Mouse (Mus musculus) limb, embryonic 10.5 days (tissue): Measurements from ENCODE around the gene Olfr462. TPM values are rescaled to one million over a fixed set of nuclear protein-coding genes. Genes with fewer than 3 reads are reported as not detected.

Source experiments
- DNase-seq: peaks from one replicate; pipeline ENCODE4 v3.0.0-alpha.2; 2017; ENCODE audit warnings: low spot score
- H3K27ac ChIP-seq: fragments of 300-500 bp; sonication (generic); 2 replicates; pipeline ENCODE4 v1.5.1; 2016; ENCODE audit warnings: mild to moderate bottlenecking
- H3K27me3 ChIP-seq: fragments of 300-500 bp; sonication (generic); 2 replicates; pipeline ENCODE4 v1.6.1; 2016; ENCODE audit warnings: low read depth, mild to moderate bottlenecking; ENCODE audit not compliant: poor library complexity, severe bottlenecking
- H3K36me3 ChIP-seq: fragments of 300-500 bp; sonication (generic); 2 replicates; pipeline ENCODE4 v1.6.1; 2016; ENCODE audit warnings: mild to moderate bottlenecking, moderate library complexity
- H3K4me1 ChIP-seq: fragments of 300-500 bp; sonication (generic); 2 replicates; pipeline ENCODE4 v1.6.1; 2016
- H3K4me3 ChIP-seq: fragments of 300-500 bp; sonication (generic); 2 replicates; pipeline ENCODE4 v1.5.1; 2016; ENCODE audit warnings: mild to moderate bottlenecking, moderate library complexity
- H3K9me3 ChIP-seq: fragments of 300-500 bp; sonication (generic); replicated peaks from 2 replicates; pipeline ENCODE4 v1.6.1; 2016; ENCODE audit warnings: mild to moderate bottlenecking
- WGBS: fragments of 180-500 bp; shearing (Covaris S2); methylation state at CpG from one replicate; pipeline ENCODE4 v1.1.7; 2016; 5-methylcytosine and 5-hydroxymethylcytosine counted together
- polyA plus RNA-seq: library from polyadenylated mRNA; unstranded; fragments of >200 nt; fragmentation: Nextera tagmentation; extraction: Ambion mirVana; gene quantifications from 2 replicates; pipeline ENCODE4 v1.2.1, GENCODE M21; 2016

Gene Olfr462
- polyA plus RNA-seq: not detected in 2 replicates

GRCm38 (mm10) chr11:87892168-87892567 is at the start of gene Olfr462:
Gene Olfr462, minus strand, starts transcription at chr11:87892268.
- Histone ChIP-seq H3K27me3 (no peaks in the 10 kb centered on the region), H3K9me3 (no peaks in the 10 kb centered on the region), H3K27ac (no peak within 1 kb of the TSS), H3K4me1 (no peaks in the 10 kb centered on the region), H3K4me3 (no peak within 1 kb of the TSS), H3K36me3 (no peaks in the 10 kb centered on the region)
- DNase-seq: no peak
- WGBS: 92% methylated on average over 6 of the region's 6 CpGs

GRCm38 (mm10) chr11:87935467-87935866 is 43.4 kb upstream of the Olfr462 start:
- Histone ChIP-seq H3K9me3 (no peaks in the 10 kb centered on the region), H3K4me3 (no peak overlapping the region), H3K36me3 (no peaks in the 10 kb centered on the region), H3K27me3 (no peaks in the 10 kb centered on the region), H3K27ac (no peak overlapping the region), H3K4me1 (no peaks in the 10 kb centered on the region)
- 85% methylated on average over 3 of the region's 3 CpGs for WGBS
- DNase-seq: no peak

GRCm38 (mm10) chr11:87933731-87934130 is 41.7 kb upstream of the Olfr462 start:
- Histone ChIP-seq H3K4me1 (no peaks in the 10 kb centered on the region), H3K9me3 (no peaks in the 10 kb centered on the region), H3K4me3 (no peak overlapping the region), H3K27ac (no peak overlapping the region), H3K36me3 (no peaks in the 10 kb centered on the region), H3K27me3 (no peaks in the 10 kb centered on the region)
- WGBS: 76% methylated on average over 2 of the region's 2 CpGs
- DNase-seq: no peak

GRCm38 (mm10) chr11:87930348-87930747 is 38.3 kb upstream of the Olfr462 start:
- H3K4me1 ChIP-seq: no peaks in the 10 kb centered on the region
- H3K9me3 ChIP-seq: no peaks in the 10 kb centered on the region
- H3K27ac ChIP-seq: no peak overlapping the region
- no peak for DNase-seq
- WGBS: 89% methylated on average over 2 of the region's 2 CpGs
- H3K36me3 ChIP-seq: no peaks in the 10 kb centered on the region
- no peak overlapping the region for H3K4me3 ChIP-seq
- no peaks in the 10 kb centered on the region for H3K27me3 ChIP-seq

- Histone ChIP-seq H3K4me3 (no peak within 1 kb of the TSS), H3K9me3 (no peaks in the 10 kb centered on the region), H3K36me3 (no peaks in the 10 kb centered on the region), H3K27me3 (no peaks in the 10 kb centered on the region), H3K27ac (no peak within 1 kb of the TSS), H3K4me1 (no peaks in the 10 kb centered on the region)
- WGBS: 37% methylated on average over 5 of the region's 5 CpGs
- DNase-seq: peak; percentile 84
These were observed 28.9 kb upstream of the Olfr462 start, which contains the start of gene Olfr464 for GRCm38 (mm10) chr11:87920966-87921365. Gene Olfr464, minus strand, starts transcription at chr11:87920967.

GRCm38 (mm10) chr11:87920301-87920700 is 28.2 kb upstream of the Olfr462 start:
- Histone ChIP-seq H3K9me3 (no peaks in the 10 kb centered on the region), H3K27ac (no peak overlapping the region), H3K4me3 (no peak overlapping the region), H3K27me3 (no peaks in the 10 kb centered on the region), H3K36me3 (no peaks in the 10 kb centered on the region), H3K4me1 (no peaks in the 10 kb centered on the region)
- DNase-seq: no peak
- 72% methylated on average over 2 of the region's 2 CpGs for WGBS

- H3K4me3 ChIP-seq: no peak overlapping the region
- no peaks in the 10 kb centered on the region for H3K27me3 ChIP-seq
- WGBS: 100% methylated on average over 1 of the region's 1 CpGs
- no peaks in the 10 kb centered on the region for H3K36me3 ChIP-seq
- H3K27ac ChIP-seq: no peak overlapping the region
- no peaks in the 10 kb centered on the region for H3K4me1 ChIP-seq
- DNase-seq: no peak
- H3K9me3 ChIP-seq: no peaks in the 10 kb centered on the region
These were observed 23.9 kb upstream of the Olfr462 start for GRCm38 (mm10) chr11:87916005-87916404.

- no peaks in the 10 kb centered on the region for H3K27me3 ChIP-seq
- no peaks in the 10 kb centered on the region for H3K36me3 ChIP-seq
- 85% methylated on average over 3 of the region's 3 CpGs for WGBS
- H3K27ac ChIP-seq: no peak overlapping the region
- H3K4me1 ChIP-seq: no peaks in the 10 kb centered on the region
- H3K9me3 ChIP-seq: no peaks in the 10 kb centered on the region
- H3K4me3 ChIP-seq: no peak overlapping the region
- no peak for DNase-seq
These were observed 12.3 kb upstream of the Olfr462 start for GRCm38 (mm10) chr11:87904331-87904730.

- H3K9me3 ChIP-seq: no peaks in the 10 kb centered on the region
- H3K4me1 ChIP-seq: no peaks in the 10 kb centered on the region
- H3K36me3 ChIP-seq: no peaks in the 10 kb centered on the region
- H3K4me3 ChIP-seq: no peak within 1 kb of the TSS
- H3K27ac ChIP-seq: no peak within 1 kb of the TSS
- DNase-seq: no peak
- H3K27me3 ChIP-seq: 0 out of 2 replicates have a peak, but pooled peaks cover 8% of the 10 kb centered on the region
These were observed 5.2 kb upstream of the Olfr462 start, which contains the start of gene Olfr463 for GRCm38 (mm10) chr11:87897287-87897686. Gene Olfr463, minus strand, starts transcription at chr11:87897387.

- WGBS: 84% methylated on average over 5 of the region's 5 CpGs
- Histone ChIP-seq H3K27me3 (no peaks in the 10 kb centered on the region), H3K36me3 (no peaks in the 10 kb centered on the region), H3K9me3 (no peaks in the 10 kb centered on the region), H3K4me3 (no peak overlapping the region), H3K27ac (no peak overlapping the region), H3K4me1 (no peaks in the 10 kb centered on the region)
- DNase-seq: no peak
These were observed 7.2 kb downstream of the Olfr462 start for GRCm38 (mm10) chr11:87884856-87885255.

- Histone ChIP-seq H3K9me3 (no peaks in the 10 kb centered on the region), H3K4me1 (no peaks in the 10 kb centered on the region), H3K27me3 (no peaks in the 10 kb centered on the region), H3K36me3 (no peaks in the 10 kb centered on the region), H3K4me3 (no peak overlapping the region), H3K27ac (no peak overlapping the region)
- DNase-seq: no peak
- 43% methylated on average over 5 of the region's 5 CpGs for WGBS
These were observed 8.6 kb downstream of the Olfr462 start for GRCm38 (mm10) chr11:87883493-87883892.

- Histone ChIP-seq H3K4me3 (no peak overlapping the region), H3K4me1 (no peaks in the 10 kb centered on the region), H3K27ac (no peak overlapping the region), H3K27me3 (no peaks in the 10 kb centered on the region), H3K9me3 (no peaks in the 10 kb centered on the region), H3K36me3 (no peaks in the 10 kb centered on the region)
- WGBS: 72% methylated on average over 4 of the region's 4 CpGs
- no peak for DNase-seq
These were observed 10.4 kb downstream of the Olfr462 start for GRCm38 (mm10) chr11:87881714-87882113.

- Histone ChIP-seq H3K27ac (no peak overlapping the region), H3K4me3 (no peak overlapping the region), H3K4me1 (no peaks in the 10 kb centered on the region), H3K27me3 (no peaks in the 10 kb centered on the region), H3K9me3 (no peaks in the 10 kb centered on the region), H3K36me3 (no peaks in the 10 kb centered on the region)
- 75% methylated on average over 9 of the region's 9 CpGs for WGBS
- no peak for DNase-seq
These were observed 12.2 kb downstream of the Olfr462 start for GRCm38 (mm10) chr11:87879826-87880225.

- 80% methylated on average over 6 of the region's 6 CpGs for WGBS
- H3K4me3 ChIP-seq: no peak within 1 kb of the TSS
- no peaks in the 10 kb centered on the region for H3K4me1 ChIP-seq
- H3K9me3 ChIP-seq: no peaks in the 10 kb centered on the region
- no peak within 1 kb of the TSS for H3K27ac ChIP-seq
- DNase-seq: no peak
- H3K27me3 ChIP-seq: no peaks in the 10 kb centered on the region
- no peaks in the 10 kb centered on the region for H3K36me3 ChIP-seq
These were observed 16.6 kb downstream of the Olfr462 start, which contains the start of gene Epx for GRCm38 (mm10) chr11:87875436-87875835. Gene Epx, minus strand, starts transcription at chr11:87875536.
